Mouse (Mus musculus) spleen, embryonic (tissue): ENCODE measurements around the gene Sephs2.
"Not testable (repeated sequence)": the region's sequence is repeated elsewhere in the genome, so short reads cannot be mapped to it uniquely, and the experiment has no call there.

Source experiments
- CTCF ChIA-PET: fragments of 350-600 bp; sonication (Branson Sonifier 250); formaldehyde crosslinking; loops from one replicate; lab custom pipeline; 2022; lab: Charles Lee

The Sephs2 gene

DNA sequence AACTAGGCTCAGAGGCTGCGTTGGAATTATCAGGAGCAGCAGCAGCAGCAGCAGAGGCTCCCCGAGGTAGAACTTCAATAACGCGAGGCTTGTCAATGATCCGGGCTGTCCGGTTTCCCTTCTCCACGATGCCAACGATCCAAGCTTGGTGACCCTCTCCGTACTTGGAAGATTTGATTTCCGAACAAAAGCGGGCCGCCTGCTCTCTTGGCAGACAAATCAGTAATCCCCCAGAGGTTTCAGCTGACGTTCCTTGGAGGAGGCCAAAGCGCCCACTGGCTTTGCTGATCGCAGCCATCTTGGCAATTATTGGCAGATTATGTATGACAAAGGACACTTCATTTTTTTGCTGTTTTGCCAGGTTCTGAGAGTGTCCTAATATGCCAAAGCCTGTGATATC lies 1.3 kb downstream of the Sephs2 start:
- CTCF ChIA-PET = no interaction called here

DNA sequence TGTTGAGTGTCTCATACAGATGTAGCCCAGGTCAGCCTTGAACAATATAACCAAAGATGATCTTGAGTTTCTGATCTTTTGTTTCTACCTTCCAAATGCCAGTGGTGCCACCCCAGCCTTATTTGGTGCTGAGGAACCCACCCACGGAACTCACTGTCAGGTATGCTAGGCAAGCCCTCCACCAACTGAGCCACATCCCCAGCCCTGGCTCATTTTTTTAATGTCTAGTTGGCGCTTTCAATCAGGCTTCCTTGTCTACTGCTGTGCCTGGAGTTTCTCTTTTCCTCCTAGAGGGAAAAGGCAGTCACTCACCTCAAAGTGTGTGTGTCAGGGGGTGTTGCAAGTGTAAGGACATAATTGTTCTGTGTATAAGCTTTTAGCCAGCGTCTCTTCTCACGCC lies 2.8 kb downstream of the Sephs2 start:
- CTCF ChIA-PET = interaction anchor here (0.6 kb wide), 1 partner anchor 12 kb away, joined by 3 read pairs; no protein-coding TSS in a partner anchor

DNA sequence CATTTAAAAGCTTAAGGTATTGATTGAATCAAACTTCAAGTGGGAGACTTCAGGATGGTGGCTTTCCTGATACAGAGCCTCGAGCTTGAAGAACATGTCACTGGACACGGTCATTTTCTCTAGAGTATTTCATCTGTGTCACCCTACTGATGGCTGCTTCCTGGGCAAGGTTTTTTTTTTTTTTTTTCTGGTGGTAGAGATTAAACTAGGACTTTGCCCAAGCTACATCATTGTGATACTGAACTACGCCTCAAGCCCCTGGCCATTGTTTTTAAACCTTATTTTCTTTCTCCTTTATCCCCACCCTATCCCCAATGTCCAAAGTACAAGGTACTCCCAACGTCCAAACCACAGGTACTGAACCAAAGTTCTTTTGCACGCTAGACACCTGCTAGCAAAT lies 3.2 kb downstream of the Sephs2 start:
- CTCF ChIA-PET = interaction anchor here (0.6 kb wide), 2 partner anchors 12 to 26 kb away, joined by 3 to 7 read pairs; no protein-coding TSS in a partner anchor

DNA sequence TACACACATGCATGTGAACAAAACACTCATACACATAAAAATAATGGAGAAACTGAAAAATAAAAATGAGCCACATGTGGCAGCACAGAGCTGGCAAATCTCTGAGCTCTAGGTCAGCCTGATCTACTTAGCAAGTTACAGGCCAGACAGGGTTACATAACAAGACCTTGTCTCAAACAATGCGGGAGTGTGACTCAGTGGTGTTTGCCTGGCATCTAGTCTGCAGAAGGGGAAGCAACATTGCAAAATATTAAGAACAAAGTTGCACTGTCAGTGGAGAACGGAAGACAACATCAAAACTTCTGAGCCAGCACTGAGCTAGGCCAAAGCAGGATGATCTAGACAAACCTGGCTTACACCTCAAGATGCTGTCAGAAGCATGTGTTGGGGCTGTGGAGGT lies 3.6 kb downstream of the Sephs2 start:
- CTCF ChIA-PET = interaction anchor here (0.6 kb wide), 2 partner anchors 12 to 26 kb away, joined by 3 to 7 read pairs; no protein-coding TSS in a partner anchor

DNA sequence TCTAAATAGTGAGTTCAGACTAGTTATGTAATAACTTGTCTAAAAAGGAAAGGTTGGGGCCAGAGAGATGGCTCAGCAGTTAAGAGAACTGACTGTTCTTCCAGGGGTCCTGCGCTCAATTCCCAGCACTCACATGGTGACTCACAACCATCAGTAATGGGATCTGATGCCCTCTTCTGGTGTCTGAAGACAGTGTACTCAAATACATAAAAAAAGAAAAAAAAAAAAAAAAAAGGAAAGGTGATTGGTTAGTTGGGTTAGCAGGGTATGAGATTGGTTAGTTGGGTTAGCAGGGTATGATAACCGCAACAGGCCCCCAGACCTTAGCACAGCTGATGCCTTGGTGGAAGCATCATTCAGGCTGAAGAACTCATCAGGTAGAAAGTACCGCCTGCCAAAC lies 10.3 kb downstream of the Sephs2 start:
- CTCF ChIA-PET = interaction anchor here (0.6 kb wide), 1 partner anchor 966 kb away, joined by 4 read pairs; no protein-coding TSS in a partner anchor

DNA sequence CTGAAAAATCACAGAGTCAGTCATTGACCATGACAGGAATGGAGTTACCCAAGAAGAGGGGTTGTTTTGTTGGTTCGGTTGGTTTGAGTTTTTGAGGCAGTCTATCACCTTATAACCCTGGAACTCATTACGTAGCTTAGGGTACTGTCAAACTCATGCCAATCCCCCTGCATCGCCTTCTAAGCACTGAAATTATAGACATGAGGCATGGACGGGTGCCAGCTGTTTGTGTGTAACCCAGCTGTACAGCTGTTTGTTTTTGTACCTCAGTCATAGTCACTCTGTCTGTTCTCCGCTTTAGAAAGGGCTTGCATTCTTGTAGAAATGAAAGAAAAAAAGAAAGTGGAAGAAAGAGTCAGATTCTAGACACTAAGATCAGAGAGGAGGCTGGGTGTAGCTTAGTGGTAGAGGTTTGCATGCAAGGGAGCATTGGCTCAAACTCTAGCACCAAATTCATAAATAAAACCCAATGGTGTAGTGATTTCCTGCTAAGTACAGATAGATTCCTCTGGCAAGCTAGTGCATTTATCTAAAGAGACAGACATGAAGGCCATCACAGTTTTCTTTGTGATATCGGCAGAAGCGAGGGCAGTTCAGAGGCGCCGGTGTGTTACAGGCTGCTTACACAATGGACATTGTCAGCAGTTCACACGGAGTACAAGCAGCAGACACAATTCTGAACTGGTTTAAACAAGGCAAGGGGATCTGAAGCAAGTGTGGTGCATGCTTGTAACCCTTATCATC lies 11.5 kb downstream of the Sephs2 start:
- CTCF ChIA-PET = no interaction called here

DNA sequence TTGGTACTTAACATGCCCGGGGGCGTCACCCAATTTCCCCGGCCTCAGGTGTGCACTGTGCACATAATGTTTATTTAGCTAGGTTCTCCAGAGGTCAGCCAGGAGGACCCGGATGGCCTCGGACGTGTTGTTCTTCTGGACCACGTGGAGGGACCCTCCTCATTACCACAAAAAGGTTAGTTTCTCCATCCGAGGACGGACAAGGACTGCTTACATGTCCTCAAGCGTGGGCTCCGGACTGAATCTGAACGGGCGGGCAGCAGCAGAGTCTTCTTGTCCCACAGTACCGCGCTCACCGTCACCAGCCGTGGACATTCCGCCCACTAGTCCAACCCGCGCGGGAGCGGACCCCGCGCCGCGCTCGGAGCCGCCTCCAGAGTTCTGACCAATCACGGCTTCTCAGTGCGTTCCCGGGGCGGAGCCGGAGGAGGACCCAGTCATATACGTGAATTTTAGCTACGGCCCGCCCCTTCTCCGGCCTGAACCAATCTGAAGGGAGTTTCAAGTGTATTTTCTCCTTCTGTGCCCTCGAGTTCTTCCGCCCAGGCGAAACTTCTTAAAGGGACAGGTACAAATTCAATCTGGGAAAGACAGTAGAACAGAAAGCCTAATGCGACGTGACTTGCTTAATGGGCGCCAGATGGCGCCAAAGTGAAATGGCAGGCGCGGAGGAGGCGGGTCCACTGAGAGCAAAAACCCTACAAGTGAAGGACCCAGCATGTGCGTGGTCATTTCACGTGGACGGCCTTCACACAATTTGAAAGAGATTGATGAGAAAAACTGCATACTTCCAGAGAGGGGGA lies 13.3 kb downstream of the Sephs2 start, which contains the start of gene Dctpp1:
Gene Dctpp1, minus strand, starts transcription at position 401 of the 803 bp plus-strand sequence.
- CTCF ChIA-PET = interaction anchor here (0.6 kb wide), 1 partner anchor 126 kb away, joined by 9 read pairs; no protein-coding TSS in a partner anchor

DNA sequence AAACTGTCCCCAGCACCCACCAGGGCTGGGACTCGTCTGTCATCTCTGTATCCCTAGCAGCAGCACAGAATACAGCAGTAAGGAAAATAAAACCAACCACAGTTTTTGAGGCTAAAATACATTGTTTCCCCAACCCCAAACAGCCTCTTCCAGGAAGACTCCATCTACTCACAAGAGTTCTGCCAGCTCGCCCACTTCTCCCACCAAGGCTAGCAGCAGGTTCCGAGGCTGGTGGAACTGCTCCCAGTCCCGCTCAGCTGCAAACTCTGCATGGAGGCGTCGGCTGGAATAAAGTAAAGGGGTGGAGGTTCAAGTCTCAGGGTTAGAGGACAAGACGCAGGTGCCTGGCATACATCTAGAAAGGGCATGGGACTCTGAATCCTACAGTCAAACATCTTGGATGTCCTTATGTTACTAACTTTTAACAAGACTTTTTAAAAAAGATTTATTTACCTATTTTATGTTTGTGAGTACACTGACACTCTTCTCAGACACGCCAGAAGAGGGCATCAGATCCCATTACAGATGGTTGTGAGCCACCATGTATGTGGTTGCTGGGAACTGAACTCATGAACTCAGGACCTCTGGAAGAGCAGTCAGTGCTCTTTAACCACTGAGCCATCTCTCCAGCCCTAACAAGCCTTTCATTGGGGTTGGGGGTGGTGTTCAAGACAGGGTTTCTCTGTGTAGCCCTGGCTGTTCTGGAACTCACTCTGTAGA lies 14.5 kb downstream of the Sephs2 start:
- CTCF ChIA-PET = no interaction called here

DNA sequence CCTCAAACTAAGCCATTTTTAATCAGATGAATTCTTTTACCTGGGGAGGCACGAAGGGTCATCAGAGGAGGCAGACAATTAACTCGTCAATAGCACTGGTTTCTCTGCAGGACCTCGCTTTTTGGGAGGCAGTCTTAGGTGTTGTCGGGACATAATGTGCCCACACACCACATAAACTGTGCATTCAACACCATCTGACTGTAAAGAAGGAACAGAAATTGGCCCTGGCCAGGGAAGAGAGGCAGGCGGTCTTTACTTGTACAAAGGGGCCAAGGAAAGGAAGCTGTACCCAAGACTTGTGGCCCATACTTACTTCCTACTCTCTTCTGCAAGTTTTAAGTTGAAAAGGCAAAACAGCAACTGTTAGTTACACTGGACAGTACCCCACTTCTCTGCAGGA lies 17.3 kb downstream of the Sephs2 start:
- CTCF ChIA-PET = no interaction called here

DNA sequence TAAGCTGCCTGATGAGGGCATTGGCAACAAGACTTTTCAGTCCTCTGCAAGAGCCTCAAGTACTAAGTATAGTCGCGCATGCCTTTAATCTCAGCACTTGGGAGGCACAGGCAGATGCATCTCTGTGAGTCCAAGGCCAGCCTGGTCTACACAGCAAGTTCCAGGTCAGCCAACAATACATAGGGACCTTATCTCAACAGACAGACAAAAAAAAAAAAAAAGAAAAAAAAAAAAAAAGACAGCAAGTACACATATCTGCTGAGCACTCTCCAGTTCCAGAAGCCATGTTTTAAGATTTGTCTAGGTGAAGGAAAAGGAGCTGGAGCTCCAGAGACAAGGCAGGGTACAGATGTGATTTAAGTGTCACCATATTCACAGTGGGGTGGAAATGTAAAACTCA lies 17.9 kb downstream of the Sephs2 start:
- CTCF ChIA-PET = no interaction called here

DNA sequence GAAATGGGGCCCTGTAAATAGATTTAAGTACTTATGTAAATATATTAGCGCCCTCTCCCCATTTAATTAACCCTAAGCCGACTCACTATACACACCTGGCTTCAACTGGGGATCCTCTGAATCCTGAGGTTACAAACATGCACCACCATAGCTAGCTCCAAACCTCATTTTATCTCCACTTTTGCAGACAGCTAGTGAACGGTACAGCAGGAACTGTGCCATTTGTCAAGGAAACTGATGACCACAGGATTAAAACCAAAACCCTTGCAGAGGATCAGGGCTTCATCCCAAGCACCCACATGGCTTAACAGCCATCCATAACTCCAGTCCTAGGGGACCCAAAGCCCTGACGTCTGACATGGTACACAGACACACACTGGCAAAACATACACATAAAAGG lies 18.8 kb downstream of the Sephs2 start:
- CTCF ChIA-PET = interaction anchor here (0.9 kb wide), 1 partner anchor 24 kb away, joined by 4 read pairs; no protein-coding TSS in a partner anchor

DNA sequence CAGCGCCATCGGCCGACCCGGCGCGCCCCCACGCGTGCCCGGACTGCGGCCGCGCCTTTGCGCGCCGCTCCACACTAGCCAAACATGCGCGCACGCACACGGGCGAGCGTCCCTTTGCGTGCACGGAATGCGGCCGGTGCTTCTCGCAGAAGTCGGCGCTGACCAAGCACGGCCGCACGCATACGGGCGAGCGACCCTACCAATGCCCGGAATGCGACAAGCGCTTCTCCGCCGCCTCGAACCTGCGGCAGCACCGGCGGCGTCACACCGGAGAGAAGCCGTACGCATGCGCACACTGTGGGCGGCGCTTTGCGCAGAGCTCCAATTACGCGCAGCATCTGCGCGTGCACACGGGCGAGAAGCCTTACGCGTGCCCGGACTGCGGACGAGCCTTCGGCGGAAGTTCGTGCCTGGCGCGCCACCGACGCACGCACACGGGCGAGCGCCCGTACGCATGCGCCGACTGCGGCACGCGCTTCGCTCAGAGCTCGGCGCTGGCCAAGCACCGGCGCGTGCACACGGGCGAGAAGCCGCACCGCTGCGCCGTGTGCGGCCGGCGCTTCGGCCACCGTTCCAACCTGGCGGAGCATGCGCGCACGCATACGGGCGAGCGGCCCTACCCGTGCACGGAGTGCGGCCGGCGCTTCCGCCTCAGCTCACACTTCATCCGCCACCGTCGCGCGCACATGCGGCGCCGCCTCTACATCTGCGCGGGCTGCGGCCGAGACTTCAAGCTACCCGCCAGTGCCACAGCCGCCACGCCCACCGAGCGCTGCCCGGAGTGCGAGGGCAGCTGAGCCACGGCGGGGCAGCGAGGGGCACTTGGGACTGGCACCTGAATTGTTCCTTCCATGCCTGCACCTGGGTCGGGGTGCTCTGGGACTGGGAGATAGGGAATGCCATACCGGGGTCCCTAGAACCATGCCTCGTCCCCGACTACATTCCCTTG lies 19.8 kb downstream of the Sephs2 start:
- CTCF ChIA-PET = interaction anchor here (0.6 to 0.9 kb wide), 2 partner anchors 23 to 25 kb away, joined by 4 to 9 read pairs; no protein-coding TSS in a partner anchor

DNA sequence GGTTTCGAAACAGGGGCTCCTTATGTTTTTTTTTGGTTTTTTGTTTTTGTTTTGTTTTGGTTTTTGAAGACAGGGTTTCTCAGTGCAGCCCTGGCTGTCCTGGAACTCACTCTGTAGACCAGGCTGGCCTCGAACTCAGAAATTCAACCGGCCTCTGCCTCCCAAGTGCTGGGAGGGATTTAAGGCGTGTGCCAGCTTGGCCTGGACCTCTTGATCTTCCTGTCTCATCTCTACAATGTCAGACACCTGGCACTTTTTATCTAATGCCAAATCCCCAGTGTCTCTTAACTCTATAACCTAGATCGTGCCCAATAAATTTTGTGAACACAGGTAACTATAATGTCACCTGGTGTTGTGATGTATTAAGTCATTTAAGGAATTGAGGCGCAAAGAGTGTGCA lies 20.5 kb downstream of the Sephs2 start:
- CTCF ChIA-PET = no interaction called here

DNA sequence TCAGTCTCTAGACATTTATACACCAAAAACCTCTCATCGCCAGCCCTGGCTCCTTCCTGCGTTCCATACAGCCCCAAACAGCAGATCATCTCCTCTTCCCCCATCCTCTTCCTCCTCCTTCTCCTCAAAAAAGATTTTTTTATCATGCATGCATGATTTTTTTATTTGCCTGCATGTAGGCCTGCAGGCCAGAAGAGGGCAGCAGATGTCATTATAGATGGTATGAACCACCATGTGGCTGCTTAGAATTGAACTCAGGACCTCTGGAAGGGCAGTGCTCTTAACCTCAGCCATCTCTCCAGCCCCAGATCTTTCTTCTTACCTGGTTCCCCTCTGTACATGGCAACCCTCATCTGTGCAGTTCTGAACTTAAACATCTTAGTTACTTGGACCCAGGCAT lies 21.4 kb downstream of the Sephs2 start:
- CTCF ChIA-PET = no interaction called here

DNA sequence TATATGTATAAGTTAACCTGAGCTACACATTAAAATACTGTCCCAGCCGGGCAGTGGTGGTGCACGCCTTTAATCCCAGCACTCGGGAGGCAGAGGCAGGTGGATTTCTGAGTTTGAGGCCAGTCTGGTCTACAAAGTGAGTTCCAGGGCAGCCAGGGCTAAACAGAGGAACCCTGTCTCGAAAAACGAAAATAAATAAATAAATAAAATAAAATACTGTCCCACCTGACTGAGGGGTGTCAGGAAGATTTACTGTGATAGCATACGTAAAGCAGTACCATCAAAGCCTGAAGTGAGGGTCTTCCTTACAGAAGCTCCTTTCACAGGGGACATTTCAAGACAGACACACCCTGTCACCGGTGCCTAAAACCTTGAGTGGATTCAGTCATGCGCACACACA lies 23.3 kb downstream of the Sephs2 start:
- CTCF ChIA-PET = not testable (repeated sequence)

DNA sequence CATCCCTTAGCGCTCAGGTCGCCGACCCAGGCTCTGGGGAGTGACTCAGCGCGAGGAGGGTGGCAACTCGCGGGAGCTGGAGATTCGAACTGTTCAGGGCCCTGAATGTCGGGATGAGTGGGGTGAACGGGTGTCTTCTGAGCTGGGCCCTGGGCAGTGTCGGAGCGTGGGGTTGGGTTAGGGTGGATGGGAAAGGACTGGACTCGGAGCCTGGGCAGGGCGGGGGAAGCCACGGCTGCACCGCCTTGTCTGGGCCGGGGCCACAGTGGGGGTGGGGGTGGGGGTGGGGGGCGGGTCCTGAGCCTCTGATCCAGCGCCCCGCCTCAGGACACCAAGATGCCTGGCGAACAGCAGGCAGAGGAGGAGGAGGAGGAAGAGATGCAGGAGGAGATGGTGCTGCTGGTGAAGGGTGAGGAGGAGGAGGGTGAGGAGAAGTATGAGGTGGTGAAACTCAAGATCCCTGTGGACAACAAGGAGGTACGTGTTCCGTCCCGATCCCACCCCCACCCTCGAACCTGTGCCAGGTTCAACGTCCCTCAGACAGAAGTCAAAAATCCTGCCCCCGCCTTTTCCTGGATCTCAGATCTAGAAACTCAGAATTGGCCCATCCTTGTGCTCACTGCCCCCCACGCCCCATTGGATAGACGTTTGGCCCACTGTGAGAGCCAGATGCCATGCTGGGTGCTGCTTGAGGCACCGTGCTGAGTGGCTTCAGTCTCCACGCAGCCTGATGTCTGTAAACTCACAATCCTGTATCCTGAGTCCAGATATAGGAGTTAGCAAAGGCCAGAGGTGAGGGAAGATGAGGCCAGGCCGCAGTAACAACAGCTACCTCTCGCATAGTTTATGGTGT lies 29.0 kb downstream of the Sephs2 start:
- CTCF ChIA-PET = interaction anchor here (0.5 kb wide), 1 partner anchor 799 kb away, joined by 6 read pairs; no protein-coding TSS in a partner anchor

DNA sequence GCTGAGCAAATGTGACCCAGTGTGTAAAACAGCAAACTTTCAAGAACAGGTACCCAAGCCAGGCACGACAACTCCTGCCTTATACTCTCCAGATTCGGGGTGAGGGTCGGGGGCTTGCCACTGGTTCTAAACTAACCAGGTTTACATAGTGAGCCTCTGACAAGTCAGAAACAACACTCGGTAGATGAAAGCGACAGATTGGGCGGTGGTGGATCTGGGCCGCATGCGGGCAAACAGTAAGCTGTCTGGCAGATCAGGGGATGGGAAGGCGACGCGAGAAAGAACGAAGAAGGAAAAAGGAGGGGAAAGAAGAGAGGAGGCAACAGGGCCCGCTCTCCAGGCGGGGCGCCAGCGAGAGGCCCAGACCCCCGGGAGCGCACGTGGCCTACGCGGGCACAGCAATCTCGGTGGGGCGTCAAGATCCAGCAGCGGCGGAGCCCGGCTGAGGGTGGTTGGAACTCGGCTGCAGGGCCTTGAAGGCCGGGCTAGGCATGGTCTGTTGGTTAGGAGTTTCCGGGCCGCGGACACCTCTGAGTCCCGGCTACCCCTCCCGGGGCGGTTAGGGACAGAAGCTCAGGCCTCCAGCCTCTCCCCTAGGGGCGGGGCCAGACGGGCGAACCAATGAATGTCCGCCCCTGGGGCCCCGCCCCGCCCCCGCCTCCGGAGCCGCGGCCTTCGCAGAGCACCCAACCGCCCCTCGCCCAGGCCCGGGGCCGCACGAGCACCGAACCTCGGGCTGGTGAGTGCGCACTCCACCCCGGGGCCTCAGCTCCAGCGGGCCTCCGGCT lies 29.8 kb downstream of the Sephs2 start, which contains the start of gene Zfp771:
Gene Zfp771, plus strand, starts transcription at position 405 of the 788 bp plus-strand sequence.
- CTCF ChIA-PET = no interaction called here

DNA sequence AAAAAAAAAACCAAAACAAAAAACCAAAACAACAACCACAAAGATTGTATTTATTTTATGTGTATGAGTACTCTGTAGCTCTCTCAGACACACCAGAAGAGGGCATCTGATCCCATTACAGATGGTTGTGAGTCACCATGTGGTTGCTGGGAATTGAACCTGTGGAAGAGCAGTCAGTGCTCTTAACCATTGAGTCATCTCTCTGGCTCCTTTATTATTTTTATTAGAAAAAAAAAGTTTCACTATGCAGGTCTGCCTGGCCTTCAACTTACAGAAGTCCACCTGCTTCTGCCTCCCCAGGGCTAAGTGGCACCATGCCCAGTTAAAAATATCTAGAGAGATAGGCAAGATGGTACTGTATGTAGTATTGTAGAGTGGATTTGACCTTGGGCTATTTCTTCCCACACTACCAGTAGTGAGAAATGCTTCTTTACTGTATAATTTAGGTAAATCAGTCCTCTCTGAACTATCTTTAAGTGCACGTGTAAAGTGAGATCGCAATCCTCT lies 30.4 kb downstream of the Sephs2 start:
- CTCF ChIA-PET = no interaction called here
